Mouse (Mus musculus) gastrocnemius, postnatal 36 days (tissue): ENCODE results near the gene Zfx. TPM values are rescaled to one million over a fixed set of nuclear protein-coding genes. Genes with fewer than 3 reads are reported as not detected.
A peak's percentile ranks its signal among the peaks of the same experiment; 100 is the strongest.

Experiments used
- DNase-seq, 2 experiments: peaks; one replicate each; pipeline ENCODE4 v3.0.0; 2022
- intact Hi-C: fragments of 180-260 bp; cut with DNase I; formaldehyde crosslinking; loops from one replicate; pipeline ENCODE4 v1.15.1; 2025
- total RNA-seq, 2 experiments: library from RNA; stranded (reverse); gene quantifications; 2 replicates each; pipeline ENCODE4 v1.2.3; 2021

The Zfx gene
- total RNA-seq, 2 experiments from 2014 or later: 14.5 to 21.3 TPM

DNA sequence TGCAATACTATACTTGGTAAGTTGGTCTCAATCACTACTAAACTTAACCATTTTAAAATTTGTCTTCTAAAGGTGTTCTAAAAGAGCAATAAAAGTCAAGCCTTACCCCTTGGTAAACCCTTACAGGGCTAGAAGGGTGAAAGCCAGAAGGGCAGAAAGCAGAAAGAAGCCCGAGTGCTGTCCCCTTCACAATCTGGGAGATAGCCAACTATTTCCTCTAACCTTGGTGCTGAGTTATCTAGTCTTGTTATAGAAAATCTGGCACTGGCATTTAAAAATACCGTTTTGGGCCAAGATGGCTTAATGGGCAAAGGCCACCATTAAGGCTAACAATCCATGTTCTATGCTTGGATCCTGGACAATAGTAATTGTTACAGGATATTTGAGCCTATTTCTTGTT, 32.5 kb downstream of the Zfx start:
- intact Hi-C loops: no loop called here
- no peak for DNase-seq

DNA sequence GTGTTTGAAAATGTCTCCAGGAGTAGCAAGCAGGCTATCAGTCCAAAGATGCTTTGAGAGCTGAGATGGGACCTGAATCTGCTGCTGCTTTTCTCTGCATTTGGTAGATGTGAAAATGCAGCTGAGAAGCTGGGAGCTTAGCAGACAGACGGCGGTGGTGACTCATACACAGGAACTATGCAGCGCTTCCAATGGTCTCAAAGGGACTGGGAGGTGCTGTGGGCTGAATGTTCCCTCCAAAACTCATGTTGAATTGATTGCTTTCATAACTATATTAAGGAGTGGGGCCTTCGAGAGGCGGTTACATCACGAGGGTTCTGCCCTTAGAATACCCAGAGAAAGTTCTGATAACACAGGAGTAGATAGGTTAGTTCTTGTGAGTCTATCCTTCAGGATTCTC, 62.3 kb downstream of the Zfx start:
- DNase-seq: no peak
- intact Hi-C loops: no loop called here

DNA sequence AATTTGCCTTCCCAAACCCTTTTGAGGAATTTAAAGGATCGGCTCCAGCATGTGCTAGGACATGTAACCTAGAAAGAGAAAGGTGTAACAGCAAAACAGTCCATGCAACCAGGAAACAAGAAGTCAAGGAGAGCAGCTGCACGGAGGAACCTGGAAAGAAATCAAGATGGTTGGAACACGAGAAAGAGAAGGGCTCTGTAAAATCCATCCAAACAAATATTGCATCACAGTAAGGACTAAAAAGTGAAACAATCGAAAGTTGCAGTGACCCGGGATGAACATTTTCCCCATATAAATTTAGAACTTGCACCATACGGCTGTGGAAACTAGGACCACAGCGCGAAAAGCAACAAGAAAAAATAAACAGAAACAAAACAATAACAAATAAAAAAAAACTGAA, 62.8 kb downstream of the Zfx start:
- DNase-seq: no peak
- intact Hi-C loops: no loop called here

DNA sequence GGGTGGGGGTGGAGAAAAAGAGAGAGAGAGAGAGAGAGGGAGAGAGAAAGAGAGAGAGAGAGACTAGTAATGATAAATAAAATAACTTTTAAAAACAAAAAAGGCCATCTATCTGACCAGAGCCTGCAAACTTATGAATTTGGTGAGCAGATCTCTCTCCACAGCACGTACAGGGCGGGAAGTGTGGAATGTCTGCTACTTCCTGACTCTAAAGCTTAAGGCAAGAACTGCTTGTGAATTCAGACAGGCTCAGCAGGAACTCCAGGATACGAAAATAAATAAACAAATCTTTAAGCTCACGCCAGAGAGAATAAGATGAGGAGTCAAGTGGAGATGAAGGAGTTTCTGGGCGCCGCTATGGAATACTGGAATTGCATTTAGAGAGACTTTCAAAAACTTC, 64.8 kb downstream of the Zfx start:
- DNase-seq: no peak
- intact Hi-C loops: no loop called here

DNA sequence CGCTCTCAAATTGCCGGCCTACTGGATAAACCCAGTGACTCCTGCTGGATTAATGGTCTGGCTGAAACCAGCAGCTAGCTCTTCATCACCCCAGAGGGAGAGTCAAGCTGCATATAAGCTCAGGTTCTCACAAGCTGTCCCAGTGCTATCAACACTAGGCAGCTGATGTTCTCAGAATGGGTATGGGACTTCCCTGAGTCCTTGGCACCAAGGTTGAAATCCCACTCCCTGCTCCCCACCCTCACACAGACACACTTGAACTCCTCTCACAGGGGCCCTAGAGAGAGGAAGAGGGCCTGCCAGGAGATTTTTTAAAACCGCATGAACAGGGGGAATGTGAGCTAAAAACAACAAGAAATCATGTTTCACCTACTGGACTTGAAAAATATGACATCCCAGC, 74.5 kb downstream of the Zfx start:
- no peak for DNase-seq
- intact Hi-C loops: no loop called here

DNA sequence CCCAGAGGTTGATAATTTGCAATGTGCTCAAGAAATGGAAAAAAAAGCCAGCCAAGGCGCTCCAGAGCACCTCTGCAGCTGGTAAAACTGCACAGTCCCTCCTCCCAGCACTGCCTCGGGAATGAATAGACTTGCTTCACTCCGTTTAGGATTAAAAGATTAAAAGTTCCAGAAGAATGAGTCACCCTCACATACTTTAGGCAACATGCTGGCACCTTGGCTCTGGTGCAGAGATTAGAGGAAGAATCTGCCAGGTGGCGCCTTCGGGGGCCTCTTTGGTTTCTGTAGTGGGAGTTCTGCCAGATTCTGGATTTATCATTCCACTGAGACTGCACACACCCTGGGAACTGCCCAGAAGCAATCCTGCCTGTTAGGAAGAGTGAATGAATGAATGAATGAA, 75.5 kb downstream of the Zfx start:
- intact Hi-C loops: no loop called here

DNA sequence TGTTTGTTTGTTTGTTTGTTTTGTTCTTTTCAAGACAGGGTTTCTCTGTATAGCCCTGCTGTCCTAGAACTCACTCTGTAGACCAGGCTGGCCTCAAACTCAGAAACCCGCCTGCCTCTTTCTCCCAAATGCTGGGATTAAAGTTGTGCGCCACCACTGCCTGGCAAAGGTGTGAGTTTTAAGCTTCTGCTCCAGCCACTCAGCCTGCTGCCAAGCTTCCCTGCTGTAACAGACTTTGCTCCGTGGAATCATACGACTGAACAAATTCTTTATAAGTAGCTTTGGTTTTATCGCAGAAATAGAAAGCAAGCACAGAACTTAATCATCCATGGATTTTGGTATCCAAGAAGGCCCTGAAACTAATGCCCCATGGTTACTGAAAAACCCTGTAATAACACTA, 76.1 kb downstream of the Zfx start:
- intact Hi-C loops: no loop called here

More for the DNA sequence above, 75.5 kb downstream of the Zfx start:
- DNase-seq: peak; percentile 16 to 23

DNA sequence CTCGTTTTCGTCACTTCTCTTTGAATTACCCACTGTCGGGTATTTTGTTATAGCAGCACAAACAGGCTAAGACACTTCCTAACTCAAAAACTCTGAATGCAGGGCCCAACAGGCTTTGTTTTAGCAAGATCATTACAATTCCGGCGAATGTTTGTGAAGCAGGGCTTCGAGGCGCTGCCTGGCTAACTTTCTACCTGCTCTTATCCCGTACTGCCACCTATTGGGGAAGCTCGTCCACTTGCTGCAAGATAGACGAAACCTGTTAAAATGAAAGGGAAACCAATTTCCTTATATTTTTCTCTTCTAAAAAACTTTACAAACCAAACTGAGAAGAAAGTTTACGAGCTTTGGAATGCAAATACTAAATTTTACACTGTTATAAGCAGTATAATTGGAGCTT, 90.6 kb downstream of the Zfx start:
- intact Hi-C loops: loop anchor here (5.0 kb wide), 1 partner anchor 76 kb away; no protein-coding TSS in a partner anchor

More for the DNA sequence above, 76.1 kb downstream of the Zfx start:
- no peak for DNase-seq

DNA sequence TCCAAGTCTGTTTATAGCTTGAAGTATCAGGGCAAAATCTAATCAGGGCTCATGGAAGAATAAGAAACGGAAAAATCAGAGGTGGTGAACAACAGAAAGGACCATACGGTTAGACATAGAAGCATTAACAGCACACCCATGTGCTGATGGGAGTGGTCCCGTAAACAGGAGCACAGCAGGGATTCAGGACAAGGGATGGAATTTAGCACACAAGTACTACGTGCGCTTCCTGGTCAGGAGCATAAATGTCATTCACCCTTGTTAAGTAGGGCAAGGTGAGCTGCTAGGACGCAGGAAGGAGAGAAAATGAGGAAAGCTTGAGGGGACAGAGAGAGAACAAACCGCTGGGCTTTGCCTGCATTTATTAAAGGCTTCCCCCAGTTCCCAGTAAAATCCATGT, 93.4 kb downstream of the Zfx start:
- intact Hi-C loops: loop anchor here (5.0 kb wide), 1 partner anchor 73 kb away; no protein-coding TSS in a partner anchor
- no peak for DNase-seq

More for the DNA sequence above, 90.6 kb downstream of the Zfx start:
- DNase-seq: peak in 1 of 2 experiments; percentile 31

Other genes with a start within 250 kb of the Zfx start
- gene AU015836, start 155.0 kb downstream of the Zfx start, total RNA-seq: not detected
- 100 to 1,000 TPM in 1 of 2 experiments, 10 to 100 TPM in 1; 78.3 to 120 TPM for gene Eif2s3x, start 89.2 kb upstream of the Zfx start, total RNA-seq
- gene Klhl15, start 110.9 kb upstream of the Zfx start, total RNA-seq: 1 to 10 TPM; 4.7 to 5.7 TPM
- not detected for gene Fam90a1b, start 243.1 kb upstream of the Zfx start, total RNA-seq
- gene Apoo, start 243.4 kb upstream of the Zfx start, total RNA-seq: 100 to 1,000 TPM; 182 to 183 TPM